ENCODE assay signal across 11 mouse cellular contexts in the genomic region with DNA sequence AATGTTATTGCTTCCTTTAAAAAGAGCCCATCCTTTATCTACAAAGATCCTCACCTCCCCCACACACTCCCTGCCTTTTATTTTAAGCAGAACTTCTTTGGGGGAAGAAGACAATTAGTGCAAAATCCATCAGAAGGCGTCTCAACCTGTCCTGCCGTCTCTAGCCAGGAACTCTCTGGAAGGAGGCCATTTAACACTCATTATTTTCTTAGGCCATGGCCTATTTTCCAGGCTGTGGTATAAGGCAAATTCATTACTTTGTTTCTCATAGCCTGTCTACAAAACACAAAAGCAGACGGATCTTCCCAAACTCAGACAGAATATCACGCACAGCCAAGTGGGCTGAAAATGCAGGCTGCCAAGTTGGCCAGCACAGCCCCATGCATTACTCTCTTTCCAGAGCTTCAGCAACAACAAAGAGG.
DNase-seq lines count a peak whose midpoint lies in the region; ATAC-seq and TF ChIP-seq lines count a peak whose summit lies in the region.
"Had no signal": no experiment of that assay in that cellular context is flagged by ENCODE, and none has a peak within 500 bp of the region (broad histone marks: within the 10 kb centered on the region; RNA-seq: fewer than 3 reads in every experiment).

No protein-coding gene starts in this region.

- no peaks in the 10 kb centered on the region for H3K4me1 ChIP-seq in midbrain, embryonic 14.5 days (ENCODE audit: control insufficient read depth, insufficient read depth, low read length)
- no peaks in the 10 kb centered on the region for H3K4me1 ChIP-seq in midbrain, embryonic 11.5 days (ENCODE audit: control insufficient read depth, insufficient read depth, low read length)
- H3K4me1 ChIP-seq in forebrain, embryonic 16.5 days (replicated peaks; ENCODE audit: control insufficient read depth, insufficient read depth, low read length), result peaks cover 15% of the 10 kb centered on the region
- H3K4me1 ChIP-seq in midbrain, postnatal 0 days (ENCODE audit: insufficient read depth, low read length), result 0 out of 2 replicates have a peak, but pooled peaks cover 3% of the 10 kb centered on the region
- H3K4me1 ChIP-seq: heart, embryonic 12.5 days had no signal

- TF ChIP-seq CTCF in midbrain, postnatal 0 days (IDR thresholded peaks at IDR 0.05), result no peak

- H3K4me2 ChIP-seq in midbrain, embryonic 14.5 days (ENCODE audit: low read length), result no peak overlapping the region
- H3K4me2 ChIP-seq in midbrain, embryonic 11.5 days, result no peak overlapping the region
- no peak overlapping the region for H3K4me2 ChIP-seq in forebrain, embryonic 16.5 days (ENCODE audit: low read length)
- H3K4me2 ChIP-seq in midbrain, postnatal 0 days (ENCODE audit: low read depth, low read length, poor library complexity, severe bottlenecking), result no peak overlapping the region
- H3K4me2 ChIP-seq: heart, embryonic 12.5 days; liver, embryonic 11.5 days had no signal

- no peaks in the 10 kb centered on the region for H3K36me3 ChIP-seq in midbrain, embryonic 14.5 days (ENCODE audit: control insufficient read depth, insufficient read depth, low read length)
- H3K36me3 ChIP-seq in midbrain, embryonic 11.5 days (ENCODE audit: control insufficient read depth, insufficient read depth, low read length), result no peaks in the 10 kb centered on the region
- no peaks in the 10 kb centered on the region for H3K36me3 ChIP-seq in forebrain, embryonic 16.5 days (ENCODE audit: control insufficient read depth, insufficient read depth)
- H3K36me3 ChIP-seq in midbrain, postnatal 0 days (ENCODE audit: insufficient read depth, low read length), result no peaks in the 10 kb centered on the region
- H3K36me3 ChIP-seq: heart, embryonic 12.5 days had no signal

- H3K27me3 ChIP-seq in midbrain, embryonic 14.5 days (ENCODE audit: control insufficient read depth, insufficient read depth, low read length), result no peaks in the 10 kb centered on the region
- H3K27me3 ChIP-seq in midbrain, embryonic 11.5 days (ENCODE audit: control insufficient read depth, insufficient read depth, low read length), result no peaks in the 10 kb centered on the region
- no peaks in the 10 kb centered on the region for H3K27me3 ChIP-seq in forebrain, embryonic 16.5 days (replicated peaks; ENCODE audit: control insufficient read depth, insufficient read depth, low read length)
- no peaks in the 10 kb centered on the region for H3K27me3 ChIP-seq in midbrain, postnatal 0 days (ENCODE audit: insufficient read depth, low read length)
- H3K27me3 ChIP-seq: heart, embryonic 12.5 days had no signal

- H3K9ac ChIP-seq in midbrain, embryonic 14.5 days (replicated peaks; ENCODE audit: low read length), result no peak overlapping the region
- H3K9ac ChIP-seq in midbrain, embryonic 11.5 days (ENCODE audit: low read length), result no peak overlapping the region
- H3K9ac ChIP-seq in forebrain, embryonic 16.5 days (replicated peaks; ENCODE audit: low read depth, low read length), result 0 out of 2 replicates have a peak overlapping the region, but pooled peaks have one; percentile 17
- H3K9ac ChIP-seq in midbrain, postnatal 0 days (replicated peaks; ENCODE audit: low read length, poor library complexity, severe bottlenecking), result no peak overlapping the region
- H3K9ac ChIP-seq: heart, embryonic 12.5 days had no signal

- peak overlapping the region; percentile 78 for H3K27ac ChIP-seq in midbrain, embryonic 14.5 days (replicated peaks; ENCODE audit: low read depth, low read length)
- no peak overlapping the region for H3K27ac ChIP-seq in midbrain, embryonic 11.5 days (ENCODE audit: low read depth, low read length)
- peak overlapping the region; percentile 91 for H3K27ac ChIP-seq in forebrain, embryonic 16.5 days (ENCODE audit: low read length)
- peak overlapping the region; percentile 55 for H3K27ac ChIP-seq in midbrain, postnatal 0 days (ENCODE audit: low read depth, low read length)

- no peak overlapping the region for H3K4me3 ChIP-seq in midbrain, embryonic 14.5 days (replicated peaks; ENCODE audit: low read depth, low read length)
- H3K4me3 ChIP-seq in midbrain, embryonic 11.5 days (ENCODE audit: low read depth, low read length), result no peak overlapping the region
- H3K4me3 ChIP-seq in forebrain, embryonic 16.5 days (replicated peaks; ENCODE audit: low read length), result no peak overlapping the region
- H3K4me3 ChIP-seq in midbrain, postnatal 0 days (ENCODE audit: low read depth, low read length), result no peak overlapping the region
- H3K4me3 ChIP-seq: heart, embryonic 12.5 days had no signal

- WGBS in midbrain, embryonic 14.5 days, result 85% methylated on average over 4 of the region's 4 CpGs
- 88% methylated on average over 4 of the region's 4 CpGs for WGBS in midbrain, embryonic 11.5 days
- WGBS in forebrain, embryonic 16.5 days, result 49% methylated on average over 4 of the region's 4 CpGs
- WGBS in midbrain, postnatal 0 days, result 64% methylated on average over 4 of the region's 4 CpGs

- peak; percentile 5 for DNase-seq in gastrocnemius, postnatal 10 days
- no peak for DNase-seq in gastrocnemius, adult 8-10 months (ENCODE audit: low spot score in 2 of 2)
- no peak for DNase-seq in midbrain, embryonic 14.5 days
- DNase-seq in midbrain, embryonic 11.5 days (ENCODE audit: low spot score, missing footprints), result no peak
- peak; percentile 56 for DNase-seq in midbrain, postnatal 0 days (ENCODE audit: low spot score)
- no peak for DNase-seq in heart, postnatal 4 days
- DNase-seq: kidney, postnatal 25 days had no signal

- ATAC-seq in midbrain, embryonic 14.5 days (ENCODE audit: low FRiP score, low TSS enrichment), result no peak
- no peak for ATAC-seq in midbrain, embryonic 11.5 days (ENCODE audit: low FRiP score)
- ATAC-seq in forebrain, embryonic 16.5 days, result peak; percentile 73
- ATAC-seq in midbrain, postnatal 0 days (ENCODE audit: low FRiP score), result no peak
- no peak for ATAC-seq in megakaryocyte, adult 5-6 weeks (ENCODE audit: poor library complexity, severe bottlenecking)

- no peaks in the 10 kb centered on the region for H3K9me3 ChIP-seq in midbrain, embryonic 14.5 days (ENCODE audit: control insufficient read depth, low read length)
- no peaks in the 10 kb centered on the region for H3K9me3 ChIP-seq in midbrain, embryonic 11.5 days (ENCODE audit: control insufficient read depth, low read length)
- H3K9me3 ChIP-seq in forebrain, embryonic 16.5 days (ENCODE audit: control insufficient read depth, low read length), result no peaks in the 10 kb centered on the region
- H3K9me3 ChIP-seq in midbrain, postnatal 0 days (ENCODE audit: low read length), result no peaks in the 10 kb centered on the region
- H3K9me3 ChIP-seq: heart, embryonic 12.5 days had no signal

Comparison
In these comparisons a context has a peak if more than half of its experiments do, and no peak if none do; other contexts are left out.
1. DNase-seq: peak in gastrocnemius, postnatal 10 days (single experiment) and midbrain, postnatal 0 days (single experiment); none in gastrocnemius, adult 8-10 months (0 of 2), midbrain, embryonic 14.5 days (single experiment), midbrain, embryonic 11.5 days (single experiment) and heart, postnatal 4 days (single experiment).